Mouse (Mus musculus) cerebellum, postnatal 4 days (tissue): ENCODE measurements around the gene Gm19935.
A peak's percentile ranks its signal among the peaks of the same experiment; 100 is the strongest.

Source experiments
- DNase-seq, 2 experiments: peaks; one replicate each; pipeline ENCODE4 v3.0.0; 2022; ENCODE audit warnings: low spot score in 2 of 2, mixed read lengths in 1 of 2

The Gm19935 gene

GRCm38 (mm10) chr8:90817293-90817692 is at the start of gene Gm19935:
TSS of gene Gm19935 (minus strand) at chr8:90817393.
- DNase-seq = no peak

DNA sequence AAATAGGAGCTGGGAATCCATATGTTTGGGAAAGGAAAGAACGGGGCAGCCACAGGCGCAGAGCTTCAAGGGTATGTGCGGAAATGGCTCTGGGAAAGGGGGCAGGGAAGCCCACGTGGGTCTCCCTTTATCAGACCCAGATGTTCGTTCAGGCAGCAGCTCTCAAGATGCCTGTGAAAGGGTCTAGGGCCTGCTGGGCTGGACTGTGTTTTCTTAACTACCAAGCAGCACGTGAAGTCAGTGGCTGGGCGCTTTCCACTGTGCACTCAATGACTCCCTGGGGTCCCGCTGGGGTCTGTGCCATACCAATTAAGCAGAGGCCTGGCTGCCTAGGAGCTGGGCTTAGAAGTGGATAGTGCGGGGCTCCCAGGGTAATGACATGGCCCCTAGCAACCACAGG is 44.8 kb upstream of the Gm19935 start:
- DNase-seq = peak; percentile 41 to 71

DNA sequence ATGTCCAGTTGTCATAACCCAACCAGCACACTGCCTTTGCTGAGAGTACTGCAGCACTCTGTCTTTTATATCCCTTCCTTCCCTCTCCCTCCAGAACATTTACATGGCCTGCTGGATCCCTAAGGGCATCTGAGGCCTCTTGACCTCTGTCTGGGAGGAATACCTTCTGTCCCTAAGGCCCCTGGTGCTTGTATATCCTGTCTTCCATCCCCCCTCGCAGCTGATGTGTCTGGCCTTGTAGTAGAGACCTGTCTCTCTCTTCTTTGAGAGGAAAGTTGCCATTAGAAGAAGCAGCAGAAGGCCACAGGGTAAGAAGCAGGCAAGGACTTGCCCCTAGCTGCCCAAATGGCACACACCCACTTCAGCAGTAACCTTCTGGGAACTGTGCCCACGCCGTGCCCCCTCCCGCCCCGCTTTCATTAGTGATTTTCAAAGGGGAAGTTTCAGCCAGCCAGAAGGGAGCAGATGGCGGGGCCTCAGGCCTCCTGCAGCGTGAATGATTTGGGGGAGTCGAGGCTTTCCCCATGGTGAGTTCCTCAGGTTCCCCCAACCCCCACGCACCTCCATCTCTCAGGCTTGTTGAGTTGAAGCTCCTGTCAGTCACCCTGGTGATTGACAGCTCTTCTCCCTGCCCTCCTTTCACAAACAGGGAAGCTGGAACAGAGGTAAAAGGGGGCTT is 44.2 kb upstream of the Gm19935 start:
- DNase-seq = peak; percentile 42 to 74

GRCm38 (mm10) chr8:90858071-90858470 is 40.9 kb upstream of the Gm19935 start:
- no peak for DNase-seq

- no peak for DNase-seq
Measured at GRCm38 (mm10) chr8:90856952-90857351, 39.8 kb upstream of the Gm19935 start.

DNA sequence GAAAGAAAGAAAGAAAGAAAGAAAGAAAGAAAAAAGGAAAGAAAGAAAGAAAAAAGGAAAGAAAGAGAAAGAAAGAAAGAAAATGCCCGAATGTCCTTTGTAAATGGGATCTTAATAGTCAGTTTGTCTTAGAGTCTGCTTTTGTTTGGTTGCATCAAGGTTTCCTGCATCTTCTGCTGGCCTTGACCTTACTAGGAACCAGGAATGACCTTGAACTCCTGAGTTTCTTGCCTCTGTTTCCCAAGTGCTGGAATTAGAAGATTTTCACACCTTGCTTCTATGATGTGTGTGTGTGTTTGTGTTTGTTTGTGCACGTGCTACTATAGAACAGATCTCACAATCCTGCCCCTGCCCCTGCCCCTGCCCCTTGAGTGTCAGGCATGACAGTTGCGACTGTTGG is 39.0 kb upstream of the Gm19935 start:
- DNase-seq = no peak

- DNase-seq = peak in 1 of 2 experiments; percentile 46
Measured at GRCm38 (mm10) chr8:90854671-90855161, 37.5 kb upstream of the Gm19935 start.

GRCm38 (mm10) chr8:90853971-90854670 is 36.9 kb upstream of the Gm19935 start:
- DNase-seq = no peak

- no peak for DNase-seq
Measured at GRCm38 (mm10) chr8:90851544-90851943, 34.4 kb upstream of the Gm19935 start.

DNA sequence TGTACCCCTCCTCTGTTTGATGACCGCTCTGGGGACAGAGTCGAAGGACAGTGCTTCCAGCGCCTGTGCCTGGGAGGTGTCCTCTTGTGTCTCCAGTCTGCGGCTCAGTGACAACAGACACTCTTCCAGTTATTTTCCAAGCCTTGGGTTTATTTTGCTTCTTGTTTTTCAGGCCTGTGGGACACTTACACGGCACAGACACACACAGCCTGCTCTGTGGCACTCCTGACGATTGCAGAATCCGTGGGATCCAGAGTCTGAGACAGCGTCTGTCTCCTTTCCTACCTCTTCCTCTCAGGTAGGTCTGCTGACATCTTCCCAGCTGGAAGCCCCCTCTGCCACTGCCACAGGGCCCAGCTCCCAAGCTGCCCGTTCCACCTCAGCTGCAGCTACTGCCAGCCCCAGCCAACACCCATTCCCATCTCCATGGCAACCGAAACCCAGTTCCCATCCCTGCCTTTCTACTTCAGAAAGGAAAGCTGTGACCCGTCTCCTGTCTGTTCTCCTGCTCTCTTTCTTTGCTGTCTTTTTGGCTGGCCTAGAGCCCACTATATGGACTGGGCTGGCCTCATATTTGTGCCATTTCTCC is 32.4 kb upstream of the Gm19935 start:
- DNase-seq = no peak

DNA sequence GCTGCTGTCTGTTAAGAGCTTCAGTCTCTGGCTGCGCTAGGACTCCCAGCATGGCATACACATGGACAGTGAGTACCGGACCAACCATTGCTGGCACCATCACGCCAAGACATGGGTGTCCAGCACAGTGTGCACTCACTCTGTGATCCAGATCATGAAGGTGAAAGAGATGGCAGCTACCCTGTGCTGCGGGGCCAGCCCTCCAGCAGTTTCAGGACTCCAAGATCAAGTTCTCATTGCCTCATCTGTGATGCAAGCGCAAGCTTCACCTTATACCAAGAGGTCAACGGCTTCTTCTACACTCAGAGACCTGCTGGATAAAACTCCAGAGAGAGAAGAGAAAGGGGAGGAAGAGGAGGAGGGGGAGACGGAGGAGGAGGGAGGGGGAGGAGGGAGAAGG is 30.8 kb upstream of the Gm19935 start:
- no peak for DNase-seq

DNA sequence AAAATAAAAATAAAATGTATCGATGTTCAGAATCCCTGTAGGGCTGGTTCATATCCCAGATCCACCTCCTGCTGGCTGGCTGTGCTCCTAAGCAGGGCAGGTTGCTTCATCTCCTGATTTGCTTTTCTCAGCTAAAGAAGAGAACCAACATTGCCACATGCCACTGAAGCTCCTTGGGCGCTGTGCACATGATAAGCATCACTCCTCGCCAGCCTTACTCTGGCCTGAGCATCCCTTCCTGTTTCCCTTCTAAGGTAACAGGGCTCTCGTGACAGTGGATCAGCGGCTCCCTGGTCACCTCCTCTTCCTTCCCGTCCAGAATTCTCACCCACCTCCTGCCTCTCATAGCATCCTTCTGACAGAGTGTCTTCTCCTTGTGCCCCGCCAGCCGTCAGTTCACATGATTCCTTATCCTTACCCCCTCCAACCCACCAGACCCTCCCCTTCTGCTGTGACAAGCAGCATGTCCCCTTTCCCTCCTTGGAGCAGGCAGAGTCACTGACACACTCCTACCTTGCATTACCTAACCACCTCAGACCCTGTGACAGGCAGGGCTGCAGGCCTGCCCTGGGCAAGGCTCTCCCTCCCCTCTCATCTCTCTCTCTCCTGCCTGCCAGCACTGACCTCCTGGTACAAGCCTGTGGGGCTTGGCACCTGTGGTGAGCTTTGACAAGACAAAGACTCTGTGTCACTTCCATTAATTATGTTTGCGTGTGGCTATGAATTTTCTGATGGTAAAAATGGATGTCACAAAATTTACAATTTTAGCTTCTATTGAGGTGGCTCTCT is 27.2 kb upstream of the Gm19935 start:
- no peak for DNase-seq

DNA sequence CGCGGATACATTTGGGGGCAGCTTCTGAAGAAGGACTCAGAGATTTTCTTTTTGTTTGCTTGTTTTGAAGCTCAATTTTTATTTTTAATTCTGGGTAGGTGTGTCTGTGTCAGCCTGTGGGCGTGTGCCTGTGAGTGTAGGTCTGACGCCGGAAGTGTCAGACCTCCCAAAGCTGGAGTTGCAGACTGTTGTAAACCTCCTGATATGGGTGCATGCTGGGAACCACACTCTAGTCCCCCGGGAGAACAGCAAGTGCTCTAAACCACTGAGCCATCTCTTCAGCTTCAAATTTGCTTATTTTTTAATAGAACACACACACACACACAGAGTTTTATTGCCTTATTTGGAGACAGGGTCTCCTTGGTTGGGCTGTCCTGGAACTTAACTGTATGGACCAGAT is 25.9 kb upstream of the Gm19935 start:
- no peak for DNase-seq

DNA sequence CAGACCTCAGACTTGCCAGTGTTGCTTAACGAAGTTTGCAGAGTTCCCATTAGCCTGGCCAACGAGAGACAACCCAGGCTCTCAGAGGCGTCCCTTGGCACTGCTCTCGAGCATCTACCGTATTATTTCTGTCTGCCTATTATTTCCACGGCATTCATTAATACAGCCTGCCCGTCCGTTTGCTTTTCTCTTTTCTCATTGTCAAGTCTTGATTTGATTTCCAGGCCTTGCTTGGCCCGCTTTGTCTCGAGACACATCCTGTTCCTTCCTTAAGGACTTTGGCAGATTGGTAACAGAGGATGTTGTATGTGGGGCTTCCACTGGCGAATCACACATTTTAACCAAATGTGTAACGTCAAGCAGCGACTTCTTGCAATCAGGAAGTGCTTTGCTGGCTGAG is 24.1 kb upstream of the Gm19935 start:
- no peak for DNase-seq

DNA sequence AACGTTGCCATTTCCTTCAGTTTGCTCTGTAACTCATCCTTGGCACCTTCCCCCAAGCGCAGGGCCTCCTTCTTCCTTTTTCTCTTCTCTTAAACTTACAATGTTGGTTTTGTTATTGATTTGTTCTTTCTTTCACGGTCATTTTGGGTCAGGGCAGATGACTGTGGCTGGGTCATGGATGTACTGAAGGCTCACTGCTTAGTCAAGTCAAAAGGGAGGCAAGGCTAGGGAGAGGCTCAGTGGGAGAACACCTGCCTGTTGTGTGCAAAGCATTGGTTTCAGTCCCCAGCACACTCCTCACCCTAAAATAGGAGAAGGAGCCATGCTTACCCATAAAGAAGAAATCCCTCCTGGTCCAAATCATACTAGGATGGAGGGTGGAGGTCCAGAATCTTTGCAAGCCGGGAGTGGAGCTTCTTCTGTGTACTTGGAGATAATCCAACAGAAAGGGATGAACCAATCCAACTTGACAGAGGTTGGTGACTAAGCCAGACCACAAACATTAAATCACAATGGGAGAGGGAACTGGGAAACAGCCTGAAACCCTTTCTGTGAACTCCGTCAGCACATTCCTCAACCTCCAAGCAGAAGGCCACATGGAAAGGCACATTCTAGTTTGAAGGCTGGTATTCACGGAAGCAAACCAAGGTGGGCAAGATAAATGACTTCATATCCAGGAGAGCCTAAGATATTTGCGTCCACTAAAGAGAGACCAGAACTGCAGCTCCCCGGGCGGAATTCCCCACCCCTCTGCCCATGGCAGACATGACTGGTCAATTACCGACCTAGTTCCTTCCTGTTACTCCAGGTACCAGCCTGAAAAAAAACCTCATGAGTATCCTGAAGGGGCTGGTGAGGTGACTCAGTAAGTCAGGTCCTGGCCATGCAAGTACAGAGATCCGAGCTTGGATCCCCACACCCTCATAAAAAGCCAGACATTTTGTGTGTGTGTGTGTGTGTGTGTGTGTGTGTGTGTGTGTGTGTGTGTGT is 22.8 kb upstream of the Gm19935 start:
- DNase-seq = no peak

GRCm38 (mm10) chr8:90837440-90837839 is 20.2 kb upstream of the Gm19935 start:
- DNase-seq = no peak

DNA sequence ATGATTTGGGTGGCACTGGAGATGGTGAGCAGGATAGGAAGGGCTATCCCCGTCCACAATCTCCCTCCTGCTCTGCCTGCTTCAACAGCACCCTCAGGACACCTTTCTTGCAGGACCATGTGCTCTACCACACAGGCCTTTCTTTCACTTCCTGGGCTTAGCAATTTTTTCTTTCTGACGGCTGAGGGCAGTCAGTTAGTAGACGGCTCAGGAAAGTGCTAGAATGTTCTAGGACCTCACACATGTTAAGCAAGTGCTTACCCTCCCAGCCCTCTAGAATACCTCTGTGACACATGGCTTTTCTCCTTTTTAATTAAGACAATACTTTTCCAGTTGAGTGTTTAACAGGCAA is 17.1 kb upstream of the Gm19935 start:
- DNase-seq = no peak

DNA sequence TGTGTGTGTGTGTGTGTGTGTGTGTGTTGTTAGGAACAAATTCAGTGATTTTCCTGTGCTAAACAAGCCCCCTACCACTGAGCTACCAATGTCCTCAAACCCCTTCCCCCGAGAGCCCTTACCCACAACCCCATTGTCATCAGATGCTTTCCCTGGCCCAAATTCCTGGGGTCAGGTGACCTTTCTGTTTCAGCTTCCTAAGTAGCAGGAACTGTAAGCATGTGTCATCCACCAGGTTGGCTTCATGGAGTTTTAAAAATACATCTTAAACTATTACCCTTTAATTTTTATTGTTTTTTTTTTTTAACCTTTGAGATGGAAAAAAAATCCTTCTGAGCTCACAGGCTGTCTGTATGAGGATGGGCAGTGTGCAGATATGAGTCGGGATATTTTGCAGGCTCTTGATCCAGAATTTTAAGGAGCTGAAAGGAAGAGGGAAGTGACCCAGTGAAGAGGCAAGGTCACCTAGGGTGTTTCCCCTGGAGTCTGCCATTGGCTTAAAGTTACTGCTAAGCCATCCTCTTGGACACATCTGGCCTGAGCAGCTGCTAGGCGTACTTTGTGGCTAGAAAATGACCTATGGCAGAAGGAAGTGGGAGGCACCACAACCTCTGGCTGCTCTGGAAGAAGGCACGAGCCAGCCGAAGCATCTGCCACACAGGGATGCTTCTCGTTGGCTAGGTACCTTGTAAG is 16.6 kb upstream of the Gm19935 start:
- no peak for DNase-seq

DNA sequence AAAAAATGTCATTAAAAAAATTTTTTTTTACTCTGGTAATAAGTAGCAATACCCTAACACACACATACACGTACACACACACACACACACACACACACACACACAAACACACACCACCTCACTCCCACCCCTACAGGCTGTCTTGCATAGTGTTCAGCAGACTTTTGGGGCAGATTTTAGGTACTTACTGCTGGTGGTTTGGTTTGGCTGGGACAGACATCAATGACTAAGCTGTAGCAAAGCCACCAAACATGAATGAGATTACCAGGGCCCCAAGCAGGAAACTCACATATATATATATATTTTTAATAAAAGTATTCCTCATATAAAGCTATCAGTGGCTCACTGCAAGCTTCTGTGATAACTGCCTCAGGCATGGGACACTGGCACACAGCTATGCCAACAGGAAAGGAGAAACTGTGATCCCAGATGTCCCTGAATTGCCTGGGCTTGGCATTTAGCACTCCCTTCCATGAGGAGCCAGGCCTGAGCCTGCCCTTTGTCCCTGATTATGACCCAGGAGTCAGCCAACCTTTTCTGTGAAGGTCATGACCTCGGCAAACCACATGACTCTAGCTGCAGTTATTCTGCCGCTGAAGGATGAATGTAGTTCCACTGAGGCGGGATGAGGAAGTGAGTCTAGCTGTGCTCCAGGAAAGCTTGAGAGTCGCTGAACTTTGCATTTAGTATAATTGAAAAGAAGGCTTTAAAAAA is 15.5 kb upstream of the Gm19935 start:
- DNase-seq = no peak

- no peak for DNase-seq
Measured at GRCm38 (mm10) chr8:90830980-90831379, 13.8 kb upstream of the Gm19935 start.
